Mouse (Mus musculus): ENCODE measurements around the gene Zzef1. TPM values are rescaled to one million over a fixed set of nuclear protein-coding genes. Genes with fewer than 3 reads are reported as not detected.

Zzef1 gene
- polyA plus RNA-seq, 1 experiment = 8.1 TPM

DNA sequence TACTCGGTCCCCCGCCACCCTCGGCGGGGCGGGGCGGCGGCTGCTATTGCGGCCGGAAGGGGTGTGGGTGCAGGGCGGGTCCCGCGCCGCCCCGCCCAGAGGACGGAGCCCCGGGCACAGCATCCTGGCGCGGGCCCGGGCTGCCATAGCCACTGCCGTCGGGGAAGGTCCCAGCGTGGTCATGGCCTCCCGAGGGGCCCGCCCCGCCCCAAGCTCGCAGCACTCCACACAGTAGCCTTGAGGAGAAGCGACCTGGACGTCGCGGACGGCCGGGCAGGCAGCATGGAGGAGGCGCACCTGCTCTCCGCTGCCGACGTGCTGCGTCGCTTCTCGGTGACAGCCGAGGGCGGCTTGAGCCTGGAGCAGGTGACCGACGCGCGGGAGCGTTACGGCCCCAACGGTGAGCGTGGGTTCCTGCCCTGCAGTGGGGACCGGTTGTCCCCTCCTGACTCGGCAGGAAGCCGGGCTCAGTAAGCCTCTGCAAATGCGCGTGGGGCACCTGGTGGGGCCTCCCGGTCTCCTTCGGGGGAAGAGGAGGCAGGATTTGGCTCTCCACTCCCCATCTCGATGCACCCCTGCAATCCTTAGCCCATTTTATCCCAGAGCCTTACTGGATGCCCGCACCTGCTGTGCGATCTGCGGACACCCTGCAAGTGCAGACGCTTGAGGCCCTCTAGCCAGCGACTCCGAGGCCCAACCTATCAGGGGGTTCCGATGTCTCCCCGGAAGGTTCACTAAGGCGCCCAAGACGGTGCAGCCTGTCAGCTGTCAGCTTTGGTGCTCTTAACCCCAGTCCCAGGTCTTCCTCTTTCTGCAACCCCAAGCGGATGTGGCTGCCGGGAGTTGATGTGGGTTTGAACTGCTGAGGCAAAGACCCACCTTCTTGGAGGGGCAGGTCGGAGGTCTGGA is 165.3 kb downstream of the Zzef1 start, which contains the start of gene Atp2a3:
TSS of gene Atp2a3 (plus strand) at position 98 of the 909 bp plus-strand sequence.
- peak within 1 kb of the TSS; percentile 30 for H3K4me2 ChIP-seq (ENCODE audit: low read depth)
- H3K79me2 ChIP-seq (ENCODE audit: control insufficient read depth, insufficient read depth) = no peaks in the 10 kb centered on the region
- no peaks in the 10 kb centered on the region for H3K36me3 ChIP-seq (ENCODE audit: control insufficient read depth, insufficient read depth)
- no peak for TF ChIP-seq TCF12 (IDR thresholded peaks at IDR 0.05; ENCODE audit: insufficient read depth, poor library complexity, severe bottlenecking)
- no peak for TF ChIP-seq POLR2A (IDR thresholded peaks at IDR 0.05; ENCODE audit: insufficient read length, low read depth)
- TF ChIP-seq MYOD1 (IDR thresholded peaks at IDR 0.05; ENCODE audit: control insufficient read depth in 1 of 3, insufficient read length in 2 of 3, low read depth in 2 of 3) = peak in 1 of 3 experiments; percentile 36
- H3K27me3 ChIP-seq (ENCODE audit: control insufficient read depth, insufficient read depth, insufficient read length) = peaks cover 31% of the 10 kb centered on the region
- H3K4me3 ChIP-seq = no peak within 1 kb of the TSS
- no peak within 1 kb of the TSS for H3ac ChIP-seq (ENCODE audit: control insufficient read depth, insufficient read length)

- no peaks in the 10 kb centered on the region for H3K36me3 ChIP-seq (ENCODE audit: control insufficient read depth, insufficient read depth)
- H3ac ChIP-seq (ENCODE audit: control insufficient read depth, insufficient read length) = no peak overlapping the region
- H3K4me2 ChIP-seq (ENCODE audit: low read depth) = no peak overlapping the region
- H3K79me2 ChIP-seq (ENCODE audit: control insufficient read depth, insufficient read depth) = no peaks in the 10 kb centered on the region
- TF ChIP-seq CEBPB (IDR thresholded peaks at IDR 0.05; ENCODE audit: insufficient read depth, poor library complexity, severe bottlenecking) = no peak
- no peak for TF ChIP-seq TCF12 (IDR thresholded peaks at IDR 0.05; ENCODE audit: insufficient read depth, poor library complexity, severe bottlenecking)
- TF ChIP-seq MYOD1 (IDR thresholded peaks at IDR 0.05; ENCODE audit: control insufficient read depth in 1 of 3, insufficient read length in 2 of 3, low read depth in 2 of 3) = no peak
- no peak for TF ChIP-seq USF1 (IDR thresholded peaks at IDR 0.05; ENCODE audit: low read depth)
- no peak for TF ChIP-seq MAX (IDR thresholded peaks at IDR 0.05; ENCODE audit: low read depth)
- no peak for TF ChIP-seq REST (IDR thresholded peaks at IDR 0.05; ENCODE audit: insufficient read depth, insufficient read length)
- TF ChIP-seq E2F4 (IDR thresholded peaks at IDR 0.05; ENCODE audit: insufficient read depth) = no peak
- peaks cover 37% of the 10 kb centered on the region for H3K27me3 ChIP-seq (ENCODE audit: control insufficient read depth, insufficient read depth, insufficient read length)
- no peak overlapping the region for H3K4me3 ChIP-seq
Measured at GRCm38 (mm10) chr11:72962378-72962777, 166.4 kb downstream of the Zzef1 start.

GRCm38 (mm10) chr11:72963058-72963788 is 167.2 kb downstream of the Zzef1 start:
- Histone ChIP-seq H3K36me3 (ENCODE audit: control insufficient read depth, insufficient read depth) (no peaks in the 10 kb centered on the region), H3K4me3 (no peak overlapping the region), H3K4me2 (ENCODE audit: low read depth) (no peak overlapping the region), H3K27me3 (ENCODE audit: control insufficient read depth, insufficient read depth, insufficient read length) (peaks cover 42% of the 10 kb centered on the region), H3ac (ENCODE audit: control insufficient read depth, insufficient read length) (no peak overlapping the region), H3K79me2 (ENCODE audit: control insufficient read depth, insufficient read depth) (no peaks in the 10 kb centered on the region)
- no peak for TF ChIP-seq CEBPB (IDR thresholded peaks at IDR 0.05; ENCODE audit: insufficient read depth, poor library complexity, severe bottlenecking)
- TF ChIP-seq POLR2AphosphoS2 (IDR thresholded peaks at IDR 0.05; ENCODE audit: insufficient read length, low read depth) = no peak

DNA sequence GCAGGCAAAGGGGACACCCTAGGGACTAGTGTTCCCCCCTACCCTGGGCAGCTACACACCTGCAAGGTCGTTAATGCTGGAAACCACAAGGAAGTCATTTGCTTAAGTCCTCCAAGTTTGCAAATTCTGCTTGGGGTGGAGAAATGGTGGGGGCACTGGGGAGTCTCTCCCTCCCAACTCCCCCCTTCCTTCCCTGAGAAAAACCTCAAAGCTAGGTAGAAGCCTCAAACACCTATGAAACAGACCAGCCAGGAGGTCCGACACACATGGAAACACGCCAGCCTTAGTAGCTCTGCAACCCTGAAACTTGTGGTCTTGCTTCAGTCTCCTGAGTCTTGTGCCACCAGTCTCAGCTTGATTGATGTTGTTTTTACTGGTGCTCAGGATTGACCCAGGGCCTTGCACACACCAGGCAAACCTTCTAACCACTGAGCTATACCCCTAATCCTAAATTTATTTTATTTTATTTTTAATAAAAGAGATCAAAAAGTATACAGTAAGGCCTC is 167.8 kb downstream of the Zzef1 start:
- peaks cover 47% of the 10 kb centered on the region for H3K27me3 ChIP-seq (ENCODE audit: control insufficient read depth, insufficient read depth, insufficient read length)

DNA sequence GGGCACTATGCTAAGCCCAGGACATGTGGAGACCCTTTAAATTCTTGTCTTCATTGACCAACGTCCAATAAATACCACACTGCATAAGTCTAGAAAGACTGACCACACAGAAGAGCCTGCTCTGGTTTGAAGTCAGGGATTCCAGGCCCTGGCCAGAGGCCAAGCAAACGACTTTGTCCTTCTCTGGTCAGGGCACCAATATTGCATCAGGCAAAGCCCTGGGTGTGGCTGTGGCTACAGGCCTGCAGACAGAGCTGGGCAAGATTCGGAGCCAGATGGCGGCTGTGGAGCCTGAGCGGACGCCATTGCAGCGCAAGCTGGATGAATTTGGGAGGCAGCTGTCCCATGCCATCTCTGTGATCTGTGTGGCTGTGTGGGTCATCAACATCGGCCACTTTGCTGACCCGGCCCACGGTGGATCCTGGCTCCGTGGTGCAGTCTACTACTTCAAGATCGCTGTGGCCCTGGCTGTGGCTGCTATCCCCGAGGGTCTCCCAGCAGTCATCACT is 179.0 kb downstream of the Zzef1 start:
- no peaks in the 10 kb centered on the region for H3K36me3 ChIP-seq (ENCODE audit: control insufficient read depth, insufficient read depth)
- no peak overlapping the region for H3ac ChIP-seq (ENCODE audit: control insufficient read depth, insufficient read length)
- H3K27me3 ChIP-seq (ENCODE audit: control insufficient read depth, insufficient read depth, insufficient read length) = peaks cover 32% of the 10 kb centered on the region
- H3K4me3 ChIP-seq = peak overlapping the region; percentile 24
- TF ChIP-seq CEBPB (IDR thresholded peaks at IDR 0.05; ENCODE audit: insufficient read depth, poor library complexity, severe bottlenecking) (peak; percentile 72), TCF12 (IDR thresholded peaks at IDR 0.05; ENCODE audit: insufficient read depth, poor library complexity, severe bottlenecking) (no peak), POLR2A (IDR thresholded peaks at IDR 0.05; ENCODE audit: insufficient read length, low read depth) (peak; percentile 52), REST (IDR thresholded peaks at IDR 0.05; ENCODE audit: insufficient read depth, insufficient read length) (no peak), TCF3 (IDR thresholded peaks at IDR 0.05; ENCODE audit: insufficient read length, low read depth) (no peak), MYOD1 (IDR thresholded peaks at IDR 0.05; ENCODE audit: control insufficient read depth in 1 of 3, insufficient read length in 2 of 3, low read depth in 2 of 3) (peak in 1 of 3 experiments; percentile 50), MYOG (IDR thresholded peaks at IDR 0.05; ENCODE audit: control insufficient read depth in 1 of 3, insufficient read depth in 1 of 3, insufficient read length in 2 of 3, low read depth in 2 of 3) (peak in 2 of 3 experiments; percentile 41 to 77), MAX (IDR thresholded peaks at IDR 0.05; ENCODE audit: low read depth) (no peak), POLR2AphosphoS2 (IDR thresholded peaks at IDR 0.05; ENCODE audit: insufficient read length, low read depth) (no peak)
- peak overlapping the region; percentile 70 for H3K4me2 ChIP-seq (ENCODE audit: low read depth)
- H3K79me2 ChIP-seq (ENCODE audit: control insufficient read depth, insufficient read depth) = no peaks in the 10 kb centered on the region

More for the DNA sequence above, 167.8 kb downstream of the Zzef1 start:
- no peaks in the 10 kb centered on the region for H3K79me2 ChIP-seq (ENCODE audit: control insufficient read depth, insufficient read depth)
- no peak overlapping the region for H3ac ChIP-seq (ENCODE audit: control insufficient read depth, insufficient read length)
- no peaks in the 10 kb centered on the region for H3K36me3 ChIP-seq (ENCODE audit: control insufficient read depth, insufficient read depth)
- TF ChIP-seq MYOG (IDR thresholded peaks at IDR 0.05; ENCODE audit: control insufficient read depth in 1 of 3, insufficient read depth in 1 of 3, insufficient read length in 2 of 3, low read depth in 2 of 3) (no peak), USF1 (IDR thresholded peaks at IDR 0.05; ENCODE audit: low read depth) (no peak), MAX (IDR thresholded peaks at IDR 0.05; ENCODE audit: low read depth) (no peak), SRF (IDR thresholded peaks at IDR 0.05; ENCODE audit: control insufficient read depth, insufficient read length, low read depth) (no peak), E2F4 (IDR thresholded peaks at IDR 0.05; ENCODE audit: insufficient read depth) (no peak), TCF12 (IDR thresholded peaks at IDR 0.05; ENCODE audit: insufficient read depth, poor library complexity, severe bottlenecking) (no peak), POLR2A (IDR thresholded peaks at IDR 0.05; ENCODE audit: insufficient read length, low read depth) (no peak), MYOD1 (IDR thresholded peaks at IDR 0.05; ENCODE audit: control insufficient read depth in 1 of 3, insufficient read length in 2 of 3, low read depth in 2 of 3) (no peak), POLR2AphosphoS2 (IDR thresholded peaks at IDR 0.05; ENCODE audit: insufficient read length, low read depth) (no peak), REST (IDR thresholded peaks at IDR 0.05; ENCODE audit: insufficient read depth, insufficient read length) (no peak)
- no peak overlapping the region for H3K4me3 ChIP-seq
- H3K4me2 ChIP-seq (ENCODE audit: low read depth) = no peak overlapping the region

All from myocyte (in vitro differentiated cells).